Mouse (Mus musculus) liver, embryonic 12.5 days (tissue): ENCODE results near the gene Mnx1. TPM values are rescaled to one million over a fixed set of nuclear protein-coding genes. Genes with fewer than 3 reads are reported as not detected.

Experiments
- polyA plus RNA-seq: library from polyadenylated mRNA; unstranded; fragments of >200 nt; fragmentation: Nextera tagmentation; extraction: Ambion mirVana; gene quantifications from 2 replicates; pipeline ENCODE4 v1.2.1, GENCODE M21; 2016

Gene Mnx1
- polyA plus RNA-seq, 1 experiment from 2014 or later: not detected

Other genes starting within 250 kb of the Mnx1 start
- gene Lmbr1, start 100.1 kb downstream of the Mnx1 start, polyA plus RNA-seq: 3.9 and 4.8 TPM in 2 replicates
- 29.9 and 30.0 TPM in 2 replicates for gene Nom1, start 43.8 kb downstream of the Mnx1 start, polyA plus RNA-seq
- gene Ube3c, start 90.8 kb upstream of the Mnx1 start, polyA plus RNA-seq: 28.2 and 28.7 TPM in 2 replicates